Mouse (Mus musculus) embryonic facial prominence, embryonic 10.5 days (tissue): ENCODE data around the gene Oca2. TPM values are rescaled to one million over a fixed set of nuclear protein-coding genes. Genes with fewer than 3 reads are reported as not detected.

Source experiments
- DNase-seq: peaks from one replicate; pipeline ENCODE4 v3.0.0-alpha.2; 2017; ENCODE audit warnings: low spot score
- H3K27ac ChIP-seq: fragments of 300-500 bp; sonication (generic); replicated peaks from 2 replicates; pipeline ENCODE4 v1.5.1; 2016; ENCODE audit warnings: mild to moderate bottlenecking
- H3K27me3 ChIP-seq: fragments of 300-500 bp; sonication (generic); replicated peaks from 2 replicates; pipeline ENCODE4 v1.6.1; 2016; ENCODE audit warnings: low read depth, mild to moderate bottlenecking; ENCODE audit not compliant: poor library complexity, severe bottlenecking
- H3K36me3 ChIP-seq: fragments of 300-500 bp; sonication (generic); replicated peaks from 2 replicates; pipeline ENCODE4 v1.6.1; 2016; ENCODE audit warnings: mild to moderate bottlenecking, moderate library complexity
- H3K4me1 ChIP-seq: fragments of 300-500 bp; sonication (generic); 2 replicates; pipeline ENCODE4 v1.6.1; 2016
- H3K4me3 ChIP-seq: fragments of 300-500 bp; sonication (generic); 2 replicates; pipeline ENCODE4 v1.5.1; 2016; ENCODE audit warnings: mild to moderate bottlenecking, moderate library complexity
- H3K9me3 ChIP-seq: fragments of 300-500 bp; sonication (generic); 2 replicates; pipeline ENCODE4 v1.6.1; 2016; ENCODE audit warnings: mild to moderate bottlenecking
- WGBS: fragments of 180-500 bp; shearing (Covaris S2); methylation state at CpG from one replicate; pipeline ENCODE4 v1.1.7; 2016; 5-methylcytosine and 5-hydroxymethylcytosine counted together
- polyA plus RNA-seq: library from polyadenylated mRNA; unstranded; fragments of >200 nt; fragmentation: Nextera tagmentation; extraction: Ambion mirVana; gene quantifications from 2 replicates; pipeline ENCODE4 v1.2.1, GENCODE M21; 2016

Oca2 gene
- polyA plus RNA-seq: 0.45 and 0.49 TPM in 2 replicates

GRCm38 (mm10) chr7:56239543-56239942, at the start of gene Oca2:
Gene Oca2 (plus strand): TSS chr7:56239760.
- Histone ChIP-seq H3K4me1 (peaks cover 23% of the 10 kb centered on the region), H3K36me3 (no peaks in the 10 kb centered on the region), H3K4me3 (no peak within 1 kb of the TSS), H3K9me3 (no peaks in the 10 kb centered on the region), H3K27ac (no peak within 1 kb of the TSS), H3K27me3 (no peaks in the 10 kb centered on the region)
- WGBS: 45% methylated on average over 3 of the region's 3 CpGs
- DNase-seq: no peak

GRCm38 (mm10) chr7:56191041-56191440, 48.5 kb upstream of the Oca2 start:
- Histone ChIP-seq H3K27me3 (no peaks in the 10 kb centered on the region), H3K4me1 (no peaks in the 10 kb centered on the region), H3K27ac (no peak overlapping the region), H3K9me3 (no peaks in the 10 kb centered on the region), H3K4me3 (no peak overlapping the region), H3K36me3 (peaks cover 69% of the 10 kb centered on the region)
- 94% methylated on average over 6 of the region's 6 CpGs for WGBS
- no peak for DNase-seq

DNA sequence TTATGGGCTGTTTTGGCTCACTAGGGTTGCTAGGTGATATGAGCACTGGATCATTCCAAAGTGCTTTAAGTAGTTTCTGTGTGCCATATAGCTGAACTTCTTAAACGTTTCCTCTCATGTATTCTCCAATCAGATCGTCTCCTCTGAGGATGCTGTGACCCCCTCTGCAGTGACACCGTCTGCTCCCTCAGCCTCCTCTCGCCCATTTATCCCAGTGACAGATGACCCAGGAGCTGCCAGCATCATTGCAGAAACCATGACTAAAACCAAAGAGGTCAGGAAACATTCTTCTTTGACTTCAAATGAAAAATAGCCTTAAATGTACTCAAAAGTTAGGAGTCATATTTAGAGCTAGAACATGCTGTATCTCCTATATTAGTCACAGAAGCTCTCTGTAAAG, 47.9 kb upstream of the Oca2 start:
- Histone ChIP-seq H3K4me1 (no peaks in the 10 kb centered on the region), H3K27ac (no peak overlapping the region), H3K27me3 (no peaks in the 10 kb centered on the region), H3K4me3 (no peak overlapping the region), H3K9me3 (no peaks in the 10 kb centered on the region), H3K36me3 (peaks cover 75% of the 10 kb centered on the region)
- no peak for DNase-seq
- 85% methylated on average over 4 of the region's 4 CpGs for WGBS

DNA sequence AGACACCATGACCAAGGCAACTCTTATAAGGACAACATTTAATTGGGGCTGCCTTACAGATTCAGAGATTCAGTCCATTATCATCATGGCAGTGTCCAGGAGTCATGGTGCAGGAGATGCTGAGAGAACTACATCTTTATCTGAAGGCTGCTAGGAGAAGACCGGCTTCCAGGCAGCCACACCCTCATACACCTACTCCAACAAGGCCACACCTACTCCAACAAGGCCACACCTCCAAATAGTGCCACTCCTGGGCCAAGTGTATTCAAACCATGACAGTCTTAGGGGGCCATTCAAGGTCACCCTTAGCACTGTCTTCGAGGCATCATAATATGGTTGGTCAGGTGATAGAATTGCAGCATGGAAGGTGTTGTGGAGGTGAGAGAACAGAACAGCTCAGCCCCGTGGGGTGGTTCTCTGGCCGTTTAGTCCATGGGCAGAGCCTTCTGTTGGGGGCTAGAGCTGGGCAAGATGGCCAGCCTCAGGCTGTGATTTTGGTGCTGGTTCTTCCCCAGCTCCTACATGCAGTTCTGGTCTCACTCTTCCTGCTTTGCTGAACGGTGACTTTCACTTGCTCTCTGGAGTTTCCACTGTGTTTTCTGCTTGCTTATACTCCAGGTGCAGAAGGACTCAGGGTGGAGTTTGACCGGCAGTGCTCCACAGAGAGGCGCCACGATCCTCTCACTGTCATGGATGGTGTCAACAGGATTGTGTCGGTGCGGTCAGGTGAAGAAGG, 37.9 kb upstream of the Oca2 start:
- WGBS: 92% methylated on average over 10 of the region's 10 CpGs
- peaks cover 84% of the 10 kb centered on the region for H3K36me3 ChIP-seq

DNA sequence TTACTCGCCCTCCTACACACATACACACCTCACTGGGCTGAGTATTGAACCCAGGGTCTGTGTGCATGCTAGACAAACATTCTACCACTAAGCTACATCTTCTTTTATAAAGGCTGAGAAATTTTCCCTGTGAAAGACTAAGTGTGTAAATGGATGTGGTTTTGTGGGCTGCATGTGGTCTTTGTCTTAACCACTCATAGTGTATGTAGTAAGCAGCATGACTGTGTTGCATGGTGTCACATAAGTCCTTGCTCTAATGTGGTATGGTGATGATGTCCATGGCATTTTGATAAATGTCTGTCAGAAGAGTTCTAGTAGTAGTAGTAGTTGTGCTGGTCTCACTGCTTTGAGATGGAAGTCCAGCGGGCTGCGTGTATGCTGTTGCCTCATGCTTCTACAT, 36.7 kb upstream of the Oca2 start:
- Histone ChIP-seq H3K27ac (no peak overlapping the region), H3K27me3 (no peaks in the 10 kb centered on the region), H3K9me3 (no peaks in the 10 kb centered on the region), H3K4me3 (no peak overlapping the region), H3K4me1 (no peaks in the 10 kb centered on the region), H3K36me3 (peaks cover 85% of the 10 kb centered on the region)
- 93% methylated on average over 3 of the region's 3 CpGs for WGBS
- no peak for DNase-seq

More for the DNA sequence above, 37.9 kb upstream of the Oca2 start:
- no peak overlapping the region for H3K4me3 ChIP-seq
- H3K4me1 ChIP-seq: no peaks in the 10 kb centered on the region
- no peak for DNase-seq
- H3K9me3 ChIP-seq: no peaks in the 10 kb centered on the region
- H3K27ac ChIP-seq: no peak overlapping the region
- no peaks in the 10 kb centered on the region for H3K27me3 ChIP-seq

- H3K27ac ChIP-seq: no peak overlapping the region
Observed at GRCm38 (mm10) chr7:56203286-56203685, 36.3 kb upstream of the Oca2 start.

GRCm38 (mm10) chr7:56204877-56205276, 34.7 kb upstream of the Oca2 start:
- 67% methylated on average over 3 of the region's 3 CpGs for WGBS
- no peaks in the 10 kb centered on the region for H3K4me1 ChIP-seq
- H3K36me3 ChIP-seq: peaks cover 85% of the 10 kb centered on the region
- H3K9me3 ChIP-seq: no peaks in the 10 kb centered on the region
- H3K27me3 ChIP-seq: no peaks in the 10 kb centered on the region
- no peak for DNase-seq
- no peak overlapping the region for H3K27ac ChIP-seq
- H3K4me3 ChIP-seq: no peak overlapping the region

More at GRCm38 (mm10) chr7:56203286-56203685, 36.3 kb upstream of the Oca2 start:
- WGBS: 87% methylated on average over 2 of the region's 2 CpGs
- H3K9me3 ChIP-seq: no peaks in the 10 kb centered on the region
- no peaks in the 10 kb centered on the region for H3K27me3 ChIP-seq
- no peak overlapping the region for H3K4me3 ChIP-seq
- H3K4me1 ChIP-seq: no peaks in the 10 kb centered on the region
- DNase-seq: no peak
- peaks cover 83% of the 10 kb centered on the region for H3K36me3 ChIP-seq

DNA sequence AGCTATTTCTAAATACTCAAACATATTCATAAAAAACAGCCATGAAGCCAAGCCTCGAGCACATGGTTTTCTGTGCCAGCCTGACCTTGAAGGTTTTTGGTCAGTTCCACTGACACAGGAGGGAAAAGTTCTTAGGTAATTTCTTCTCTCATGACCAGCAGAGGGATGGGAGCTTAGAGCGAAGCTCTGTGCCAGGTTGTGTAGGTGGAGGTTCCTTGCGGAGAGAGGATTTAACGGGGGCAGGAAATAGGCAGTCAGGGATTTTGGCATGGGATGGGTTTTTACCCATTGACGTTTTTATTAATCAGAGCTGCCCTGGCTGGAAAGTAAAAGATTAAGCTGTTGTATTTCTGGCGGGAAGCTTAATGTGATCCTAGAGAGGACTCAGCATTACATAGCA, 18.7 kb upstream of the Oca2 start:
- H3K4me1 ChIP-seq: no peaks in the 10 kb centered on the region
- WGBS: 93% methylated on average over 6 of the region's 6 CpGs
- no peak overlapping the region for H3K4me3 ChIP-seq
- no peak overlapping the region for H3K27ac ChIP-seq
- no peak for DNase-seq
- no peaks in the 10 kb centered on the region for H3K27me3 ChIP-seq
- peaks cover 81% of the 10 kb centered on the region for H3K36me3 ChIP-seq
- H3K9me3 ChIP-seq: no peaks in the 10 kb centered on the region

GRCm38 (mm10) chr7:56235794-56236423, 3.7 kb upstream of the Oca2 start:
- no peak for DNase-seq
- Histone ChIP-seq H3K4me3 (no peak overlapping the region), H3K27me3 (no peaks in the 10 kb centered on the region), H3K36me3 (peaks cover 28% of the 10 kb centered on the region), H3K27ac (no peak overlapping the region), H3K4me1 (0 out of 2 replicates have a peak, but pooled peaks cover 7% of the 10 kb centered on the region), H3K9me3 (no peaks in the 10 kb centered on the region)
- 55% methylated on average over 5 of the region's 5 CpGs for WGBS

DNA sequence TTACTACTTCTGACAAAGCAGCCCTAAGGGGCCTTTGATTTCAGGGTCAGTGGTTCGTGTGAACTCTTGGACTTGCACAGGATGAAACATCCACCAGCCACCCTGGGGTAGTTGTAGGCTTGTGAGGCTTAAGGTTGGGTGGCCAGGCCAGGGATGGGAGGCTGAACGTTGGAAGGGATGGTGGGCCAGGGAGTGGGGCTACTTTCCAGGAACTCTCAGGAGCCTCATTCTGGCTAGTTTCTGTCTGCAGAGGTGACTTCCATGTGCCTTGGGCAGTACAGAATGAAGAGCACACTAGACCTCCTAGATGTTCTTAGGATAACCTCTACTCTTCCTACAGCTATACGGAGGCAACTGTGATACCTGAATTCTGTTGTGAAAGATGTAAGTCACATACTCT, 2.9 kb upstream of the Oca2 start:
- Histone ChIP-seq H3K27ac (no peak overlapping the region), H3K9me3 (no peaks in the 10 kb centered on the region), H3K27me3 (no peaks in the 10 kb centered on the region), H3K4me1 (peaks cover 13% of the 10 kb centered on the region), H3K36me3 (peaks cover 22% of the 10 kb centered on the region), H3K4me3 (no peak overlapping the region)
- 80% methylated on average over 3 of the region's 3 CpGs for WGBS
- no peak for DNase-seq

- H3K27ac ChIP-seq: no peak overlapping the region
- H3K4me1 ChIP-seq: 0 out of 2 replicates have a peak, but pooled peaks cover 4% of the 10 kb centered on the region
- H3K36me3 ChIP-seq: no peaks in the 10 kb centered on the region
- no peaks in the 10 kb centered on the region for H3K27me3 ChIP-seq
- no peaks in the 10 kb centered on the region for H3K9me3 ChIP-seq
- 85% methylated on average over 10 of the region's 10 CpGs for WGBS
- no peak for DNase-seq
- H3K4me3 ChIP-seq: no peak overlapping the region
Observed at GRCm38 (mm10) chr7:56254568-56254967, 15.0 kb downstream of the Oca2 start.

GRCm38 (mm10) chr7:56257875-56258441, 18.4 kb downstream of the Oca2 start:
- no peak for DNase-seq
- Histone ChIP-seq H3K9me3 (no peaks in the 10 kb centered on the region), H3K27ac (no peak overlapping the region), H3K36me3 (no peaks in the 10 kb centered on the region), H3K27me3 (no peaks in the 10 kb centered on the region), H3K4me3 (no peak overlapping the region), H3K4me1 (0 out of 2 replicates have a peak, but pooled peaks cover 4% of the 10 kb centered on the region)
- WGBS: 54% methylated on average over 3 of the region's 3 CpGs

DNA sequence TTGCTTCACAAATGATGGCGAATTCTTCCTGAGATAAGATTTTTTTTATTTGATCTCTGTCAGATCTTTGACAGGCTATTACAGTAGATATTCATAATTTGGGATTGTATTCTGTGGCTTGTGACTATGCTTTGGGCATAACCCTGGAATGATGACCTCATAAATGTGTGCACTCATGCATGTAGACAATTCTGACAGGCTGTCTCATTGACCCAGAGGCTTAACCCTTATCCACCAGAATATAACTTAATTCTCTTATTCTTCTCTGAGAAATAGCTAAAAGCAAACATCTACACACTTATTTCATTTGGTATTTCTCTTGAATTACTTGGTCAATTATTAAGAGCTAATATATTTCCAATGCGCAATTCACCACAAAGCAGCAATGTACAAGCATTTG, 37.9 kb downstream of the Oca2 start:
- H3K27me3 ChIP-seq: no peaks in the 10 kb centered on the region
- H3K27ac ChIP-seq: no peak overlapping the region
- H3K9me3 ChIP-seq: no peaks in the 10 kb centered on the region
- H3K4me3 ChIP-seq: no peak overlapping the region
- no peaks in the 10 kb centered on the region for H3K36me3 ChIP-seq
- H3K4me1 ChIP-seq: no peaks in the 10 kb centered on the region
- DNase-seq: no peak
- 86% methylated on average over 2 of the region's 2 CpGs for WGBS
